Mouse (Mus musculus) midbrain, embryonic 10.5 days (tissue): ENCODE results near the gene Tmem108. TPM values are rescaled to one million over a fixed set of nuclear protein-coding genes. Genes with fewer than 3 reads are reported as not detected.

Experiments used
- DNase-seq: peaks from one replicate; pipeline ENCODE4 v3.0.0-alpha.2; 2017; ENCODE audit warnings: low spot score
- H3K27ac ChIP-seq: fragments of 300-500 bp; sonication (generic); replicated peaks from 2 replicates; pipeline ENCODE4 v1.5.1; 2016; ENCODE audit warnings: mild to moderate bottlenecking
- H3K27me3 ChIP-seq: fragments of 300-500 bp; sonication (generic); 2 replicates; pipeline ENCODE4 v1.6.1; 2016; ENCODE audit warnings: low read depth, mild to moderate bottlenecking; ENCODE audit not compliant: poor library complexity, severe bottlenecking
- H3K36me3 ChIP-seq: fragments of 300-500 bp; sonication (generic); 2 replicates; pipeline ENCODE4 v1.6.1; 2016; ENCODE audit warnings: mild to moderate bottlenecking, moderate library complexity
- H3K4me1 ChIP-seq: fragments of 300-500 bp; sonication (generic); 2 replicates; pipeline ENCODE4 v1.6.1; 2016
- H3K4me3 ChIP-seq: fragments of 300-500 bp; sonication (generic); 2 replicates; pipeline ENCODE4 v1.5.1; 2016; ENCODE audit warnings: mild to moderate bottlenecking, moderate library complexity
- H3K9me3 ChIP-seq: fragments of 300-500 bp; sonication (generic); replicated peaks from 2 replicates; pipeline ENCODE4 v1.6.1; 2016; ENCODE audit warnings: mild to moderate bottlenecking
- WGBS: fragments of 180-500 bp; shearing (Covaris S2); methylation state at CpG from one replicate; pipeline ENCODE4 v1.1.7; 2016; 5-methylcytosine and 5-hydroxymethylcytosine counted together
- polyA plus RNA-seq: library from polyadenylated mRNA; unstranded; fragments of >200 nt; fragmentation: Nextera tagmentation; extraction: Ambion mirVana; gene quantifications from 2 replicates; pipeline ENCODE4 v1.2.1, GENCODE M21; 2016

Tmem108 gene
- polyA plus RNA-seq, 1 experiment from 2014 or later, result 15.6 TPM

DNA sequence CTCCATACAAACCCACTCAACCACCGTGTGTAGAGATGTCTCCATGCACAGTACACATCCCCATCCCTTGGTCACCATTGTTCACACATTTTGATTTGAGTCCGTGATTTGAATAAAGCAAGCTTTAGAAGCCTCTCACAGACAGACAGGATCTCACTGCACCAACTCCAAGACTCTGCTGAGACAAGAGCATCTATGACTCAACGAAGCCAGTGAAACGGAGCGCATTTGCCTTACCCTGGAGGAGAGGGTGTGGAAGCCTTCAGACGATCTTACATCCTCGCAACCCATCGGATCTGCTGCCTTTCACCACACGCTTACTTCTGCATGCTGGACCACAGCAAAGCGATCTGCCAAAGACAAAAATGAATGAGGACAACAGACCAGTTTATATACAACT lies 9.0 kb downstream of the Tmem108 start:
- H3K27me3 ChIP-seq, result no peaks in the 10 kb centered on the region
- no peaks in the 10 kb centered on the region for H3K36me3 ChIP-seq
- no peaks in the 10 kb centered on the region for H3K9me3 ChIP-seq
- peaks cover 8% of the 10 kb centered on the region for H3K4me1 ChIP-seq
- no peak overlapping the region for H3K4me3 ChIP-seq
- no peak overlapping the region for H3K27ac ChIP-seq
- 95% methylated on average over 10 of the region's 10 CpGs for WGBS
- DNase-seq, result no peak

DNA sequence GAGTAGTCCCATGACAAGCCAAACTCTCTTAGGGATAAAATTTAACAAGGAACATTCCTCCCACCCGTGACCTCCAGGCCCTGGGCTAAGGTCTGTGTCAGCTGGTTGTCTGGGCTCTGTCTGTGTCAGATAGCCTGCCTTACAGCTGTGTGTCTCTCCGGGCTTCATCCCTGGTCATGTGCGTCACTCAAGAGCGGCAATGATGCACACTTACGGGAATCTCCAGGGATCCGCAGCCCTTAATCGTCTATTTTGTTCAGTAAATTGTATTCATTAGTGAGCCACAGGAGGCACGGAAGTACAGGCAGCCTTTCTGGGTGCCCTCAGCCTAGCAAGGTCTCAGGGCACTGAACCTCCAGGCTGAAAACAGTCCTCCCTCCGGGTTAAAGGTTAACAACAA lies 10.1 kb downstream of the Tmem108 start:
- Histone ChIP-seq H3K27me3 (no peaks in the 10 kb centered on the region), H3K4me3 (no peak overlapping the region), H3K27ac (no peak overlapping the region), H3K36me3 (no peaks in the 10 kb centered on the region), H3K4me1 (peaks cover 8% of the 10 kb centered on the region), H3K9me3 (no peaks in the 10 kb centered on the region)
- DNase-seq, result no peak
- 76% methylated on average over 9 of the region's 9 CpGs for WGBS

DNA sequence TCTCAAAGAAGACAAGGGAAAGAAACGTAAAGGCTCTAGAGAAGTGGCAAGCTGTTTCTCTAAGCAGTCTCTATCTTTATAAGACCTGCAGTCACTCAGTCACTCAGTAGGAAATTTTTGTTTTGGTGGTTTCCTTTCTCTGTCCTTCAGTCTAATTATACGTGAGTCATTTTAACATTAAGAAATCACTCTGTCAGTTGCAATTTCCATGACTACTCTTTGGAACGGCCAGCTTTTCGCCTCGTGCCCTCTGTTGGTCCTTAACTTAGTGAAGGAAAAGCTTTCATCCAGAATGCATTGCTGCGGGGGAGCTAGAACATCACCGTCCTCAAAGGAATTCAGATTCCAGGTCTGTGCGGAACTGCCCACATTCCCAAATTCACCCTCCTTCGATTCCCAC lies 11.1 kb downstream of the Tmem108 start:
- Histone ChIP-seq H3K4me1 (peaks cover 8% of the 10 kb centered on the region), H3K36me3 (no peaks in the 10 kb centered on the region), H3K4me3 (no peak overlapping the region), H3K9me3 (no peaks in the 10 kb centered on the region), H3K27ac (no peak overlapping the region), H3K27me3 (no peaks in the 10 kb centered on the region)
- no peak for DNase-seq
- WGBS, result 90% methylated on average over 9 of the region's 9 CpGs

DNA sequence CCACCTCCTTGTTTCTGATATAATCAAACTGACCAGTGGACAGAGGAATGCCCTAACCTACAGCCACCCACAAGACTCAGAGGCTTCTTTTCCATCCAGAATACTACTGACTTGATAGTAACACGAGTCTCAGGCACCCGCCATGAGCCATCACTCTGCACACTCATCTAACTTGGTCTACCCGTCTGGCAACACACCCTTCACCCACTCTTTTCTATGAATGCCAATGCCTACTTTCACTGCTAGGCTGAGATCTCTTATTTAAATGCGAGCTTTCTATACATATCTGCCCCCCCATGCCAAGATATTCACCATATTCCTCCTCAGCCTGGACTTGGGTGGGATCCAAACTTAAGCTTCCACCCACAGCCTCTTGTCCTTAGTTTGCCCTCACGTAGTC lies 15.0 kb downstream of the Tmem108 start:
- Histone ChIP-seq H3K9me3 (no peaks in the 10 kb centered on the region), H3K36me3 (no peaks in the 10 kb centered on the region), H3K27me3 (no peaks in the 10 kb centered on the region), H3K27ac (no peak overlapping the region), H3K4me3 (no peak overlapping the region), H3K4me1 (peaks cover 8% of the 10 kb centered on the region)
- 93% methylated on average over 5 of the region's 5 CpGs for WGBS
- DNase-seq, result no peak

DNA sequence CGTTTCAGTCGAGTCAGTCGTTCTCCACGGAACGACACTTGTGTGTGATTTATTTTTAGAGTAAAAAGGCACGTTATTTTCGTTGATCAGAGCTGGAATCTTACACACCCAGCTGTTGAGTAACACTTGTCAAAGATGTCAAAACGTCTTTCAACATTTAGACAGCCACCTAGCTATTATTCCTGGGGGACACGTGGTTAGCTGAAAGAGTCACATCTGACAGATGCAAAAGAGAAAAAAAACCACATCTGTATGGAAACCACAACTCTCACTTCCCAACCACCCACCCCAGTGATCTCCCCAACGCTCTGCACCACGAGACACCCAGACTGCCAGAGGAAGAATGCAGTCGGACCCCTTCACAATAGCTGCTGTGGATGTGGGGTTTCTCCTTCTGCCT lies 21.5 kb downstream of the Tmem108 start:
- Histone ChIP-seq H3K27ac (no peak overlapping the region), H3K4me3 (no peak overlapping the region)
- WGBS, result 77% methylated on average over 12 of the region's 12 CpGs

DNA sequence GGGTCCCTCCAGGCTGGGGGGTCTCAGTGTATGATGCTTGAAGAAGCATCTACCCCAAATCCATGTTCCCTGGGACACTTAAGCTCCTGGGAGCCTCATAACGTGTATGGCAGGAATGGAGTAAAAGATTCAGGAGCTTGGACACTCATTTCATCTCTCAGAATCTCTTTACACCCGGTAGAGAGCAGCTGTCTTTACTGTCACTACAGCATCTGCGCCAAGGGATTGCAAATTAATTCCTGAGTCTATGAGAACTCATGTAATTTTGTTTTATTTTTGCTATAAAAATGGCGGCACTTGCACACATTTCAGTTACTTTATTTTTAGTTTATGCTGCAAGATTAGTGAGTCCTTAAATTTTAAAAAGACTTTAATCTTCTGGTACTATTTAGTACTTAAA lies 22.6 kb downstream of the Tmem108 start:
- Histone ChIP-seq H3K9me3 (no peaks in the 10 kb centered on the region), H3K4me1 (peaks cover 5% of the 10 kb centered on the region; the same call in 1 of the 2 replicates), H3K27ac (no peak overlapping the region), H3K27me3 (no peaks in the 10 kb centered on the region), H3K4me3 (no peak overlapping the region), H3K36me3 (no peaks in the 10 kb centered on the region)
- 91% methylated on average over 4 of the region's 4 CpGs for WGBS
- no peak for DNase-seq

More for the DNA sequence above, 21.5 kb downstream of the Tmem108 start:
- Histone ChIP-seq H3K4me1 (peaks cover 5% of the 10 kb centered on the region; the same call in 1 of the 2 replicates), H3K27me3 (no peaks in the 10 kb centered on the region), H3K36me3 (no peaks in the 10 kb centered on the region), H3K9me3 (no peaks in the 10 kb centered on the region)
- DNase-seq, result no peak

DNA sequence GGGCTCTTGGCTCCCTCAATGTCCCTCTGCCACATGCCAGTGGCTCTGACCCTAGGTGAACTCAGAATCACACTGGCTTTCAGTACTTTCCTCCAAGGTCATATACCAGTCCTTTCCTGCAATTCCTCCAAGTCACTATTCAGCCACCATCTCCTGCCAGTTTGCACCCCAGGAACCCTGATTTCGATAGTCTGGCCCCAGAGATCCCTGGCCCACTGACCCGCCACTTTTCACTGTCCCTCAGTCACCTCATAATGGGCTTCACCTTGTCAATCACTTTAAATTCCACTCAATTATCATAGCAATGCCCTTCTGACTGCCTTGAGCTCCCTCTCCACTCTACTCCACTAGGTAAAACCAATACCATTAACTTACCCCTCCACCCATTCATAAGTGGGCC lies 31.9 kb downstream of the Tmem108 start:
- no peak overlapping the region for H3K27ac ChIP-seq
- H3K4me3 ChIP-seq, result no peak overlapping the region
- H3K36me3 ChIP-seq, result no peaks in the 10 kb centered on the region
- peaks cover 16% of the 10 kb centered on the region; the same call in 1 of the 2 replicates for H3K4me1 ChIP-seq
- 87% methylated on average over 2 of the region's 2 CpGs for WGBS
- no peaks in the 10 kb centered on the region for H3K27me3 ChIP-seq
- no peak for DNase-seq
- H3K9me3 ChIP-seq, result no peaks in the 10 kb centered on the region

DNA sequence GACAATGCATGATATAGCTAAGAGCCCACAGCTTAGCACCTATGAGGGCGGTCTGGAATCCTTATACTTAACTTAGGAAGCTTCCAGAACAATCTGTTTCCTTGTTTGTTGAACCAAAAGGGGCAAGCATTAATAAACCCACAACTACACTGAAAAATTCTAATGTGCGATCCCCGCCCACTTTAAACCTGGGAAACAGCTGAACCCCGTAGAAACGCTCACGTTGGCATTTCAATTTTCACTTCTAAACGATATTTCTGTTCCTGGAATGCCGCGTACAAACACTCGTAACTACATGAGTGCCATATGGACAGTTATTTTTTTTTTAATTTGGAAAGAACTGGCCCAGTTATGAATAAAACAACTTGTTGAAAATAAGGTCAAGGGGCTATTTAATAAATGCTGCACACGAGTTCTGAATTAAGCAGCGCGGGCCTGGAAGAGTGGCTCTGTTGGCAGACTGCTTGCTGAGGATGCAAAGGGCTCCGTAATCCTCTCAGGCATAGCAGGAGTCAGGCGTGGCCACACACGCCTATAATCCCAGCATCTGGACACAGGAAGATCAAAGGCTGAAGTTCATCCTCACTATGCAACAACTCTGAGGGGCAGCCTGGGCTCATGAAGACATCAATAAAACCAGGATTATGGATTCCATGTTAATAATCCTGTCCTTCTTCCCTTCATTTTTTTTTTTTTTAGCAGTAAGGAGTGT lies 34.7 kb downstream of the Tmem108 start:
- no peak overlapping the region for H3K27ac ChIP-seq
- DNase-seq, result peak; percentile 22
- peaks cover 5% of the 10 kb centered on the region for H3K36me3 ChIP-seq
- no peaks in the 10 kb centered on the region for H3K27me3 ChIP-seq
- no peak overlapping the region for H3K4me3 ChIP-seq
- no peaks in the 10 kb centered on the region for H3K9me3 ChIP-seq
- H3K4me1 ChIP-seq, result peaks cover 21% of the 10 kb centered on the region; the same call in 1 of the 2 replicates
- 76% methylated on average over 16 of the region's 16 CpGs for WGBS

DNA sequence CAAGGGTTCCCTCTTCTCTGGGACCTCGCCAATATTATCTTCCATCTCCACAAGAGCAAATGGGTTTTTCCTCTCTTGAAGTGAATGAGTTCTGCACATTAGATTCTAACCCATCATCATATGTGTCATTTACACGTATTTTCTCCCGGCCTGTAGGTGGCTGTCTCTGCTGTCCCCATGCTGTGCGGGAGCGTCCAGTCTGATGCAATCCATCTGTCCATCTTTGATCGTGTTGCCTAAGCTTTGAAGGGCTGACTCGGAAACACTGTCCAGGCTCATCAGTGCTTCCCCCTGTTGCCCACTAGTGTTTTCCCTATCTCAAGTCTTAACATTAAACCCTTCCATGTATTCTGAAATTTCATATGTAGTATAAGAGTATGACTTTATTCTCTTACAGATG lies 36.1 kb downstream of the Tmem108 start:
- no peak overlapping the region for H3K4me3 ChIP-seq
- no peaks in the 10 kb centered on the region for H3K27me3 ChIP-seq
- WGBS, result 91% methylated on average over 7 of the region's 7 CpGs
- DNase-seq, result no peak
- peaks cover 5% of the 10 kb centered on the region for H3K36me3 ChIP-seq
- no peak overlapping the region for H3K27ac ChIP-seq
- H3K9me3 ChIP-seq, result no peaks in the 10 kb centered on the region
- H3K4me1 ChIP-seq, result peaks cover 21% of the 10 kb centered on the region; the same call in 1 of the 2 replicates

DNA sequence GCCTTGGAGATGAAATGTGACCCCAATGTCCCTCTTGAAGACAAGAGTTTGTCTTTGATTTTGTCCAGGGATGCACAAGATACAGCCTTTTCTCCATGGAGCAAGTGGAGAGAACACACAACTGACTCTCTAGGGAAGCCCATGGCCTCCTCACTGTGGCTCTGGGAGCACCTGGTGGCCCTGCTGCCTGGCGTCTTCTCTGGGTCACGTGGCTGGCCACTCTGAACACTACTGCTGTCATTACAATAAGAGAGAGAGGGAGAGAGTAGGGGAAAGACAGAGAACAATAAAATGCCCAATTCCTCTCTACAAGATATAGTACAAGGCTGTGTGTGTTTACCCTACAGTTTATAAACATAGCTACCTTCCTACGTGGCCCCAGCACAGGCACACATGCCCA lies 40.2 kb downstream of the Tmem108 start:
- no peaks in the 10 kb centered on the region for H3K9me3 ChIP-seq
- peaks cover 8% of the 10 kb centered on the region; the same call in 1 of the 2 replicates for H3K4me1 ChIP-seq
- WGBS, result 85% methylated on average over 3 of the region's 3 CpGs
- no peak overlapping the region for H3K27ac ChIP-seq
- DNase-seq, result no peak
- peaks cover 5% of the 10 kb centered on the region for H3K36me3 ChIP-seq
- no peak overlapping the region for H3K4me3 ChIP-seq
- H3K27me3 ChIP-seq, result no peaks in the 10 kb centered on the region

DNA sequence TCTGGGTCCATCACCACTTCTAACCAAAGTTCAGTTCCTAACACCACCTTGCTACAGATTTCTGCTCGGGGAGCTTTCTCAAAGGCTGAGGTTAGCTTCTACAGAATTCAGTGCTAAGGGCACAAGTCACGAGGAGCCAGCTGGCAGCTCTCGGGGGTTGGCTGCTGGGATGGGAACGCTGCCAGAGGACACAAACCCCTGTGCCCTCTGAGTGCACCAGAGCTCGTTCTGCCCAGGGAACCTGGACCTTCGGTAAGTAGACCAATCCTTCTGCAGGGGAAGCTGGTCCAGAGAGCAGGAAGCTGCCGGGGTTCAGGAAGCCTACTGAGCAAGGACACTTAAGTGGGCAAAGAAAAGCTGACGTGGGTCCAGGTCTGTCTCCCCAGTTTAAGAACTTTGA lies 40.6 kb downstream of the Tmem108 start:
- H3K4me3 ChIP-seq, result no peak overlapping the region

DNA sequence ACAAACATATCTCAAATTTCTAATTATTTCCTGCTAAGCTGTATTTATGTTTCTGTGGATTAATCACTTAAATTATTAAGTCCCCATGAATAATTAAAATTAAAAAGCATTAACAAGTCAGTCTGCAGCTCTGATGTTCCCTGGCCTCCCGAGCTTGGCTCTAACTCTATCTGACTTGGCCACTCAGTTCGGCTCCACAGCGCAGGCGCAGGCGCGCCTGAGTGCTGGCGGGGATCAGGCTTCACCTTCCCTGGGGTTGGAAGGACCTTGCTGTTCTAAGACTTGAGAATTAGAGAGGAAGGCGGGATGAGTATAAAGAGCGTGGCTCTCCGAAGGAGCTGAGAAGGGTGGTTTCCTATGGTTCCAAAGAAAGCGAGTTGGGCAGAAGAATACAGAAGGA lies 41.6 kb downstream of the Tmem108 start:
- Histone ChIP-seq H3K27ac (no peak overlapping the region), H3K36me3 (peaks cover 5% of the 10 kb centered on the region), H3K4me1 (peaks cover 4% of the 10 kb centered on the region; the same call in 1 of the 2 replicates), H3K9me3 (no peaks in the 10 kb centered on the region), H3K27me3 (no peaks in the 10 kb centered on the region), H3K4me3 (no peak overlapping the region)
- 93% methylated on average over 11 of the region's 11 CpGs for WGBS
- DNase-seq, result no peak

More for the DNA sequence above, 40.6 kb downstream of the Tmem108 start:
- peaks cover 4% of the 10 kb centered on the region; the same call in 1 of the 2 replicates for H3K4me1 ChIP-seq
- H3K27me3 ChIP-seq, result no peaks in the 10 kb centered on the region
- peaks cover 5% of the 10 kb centered on the region for H3K36me3 ChIP-seq
- H3K27ac ChIP-seq, result no peak overlapping the region
- DNase-seq, result no peak
- no peaks in the 10 kb centered on the region for H3K9me3 ChIP-seq
- 93% methylated on average over 8 of the region's 8 CpGs for WGBS

DNA sequence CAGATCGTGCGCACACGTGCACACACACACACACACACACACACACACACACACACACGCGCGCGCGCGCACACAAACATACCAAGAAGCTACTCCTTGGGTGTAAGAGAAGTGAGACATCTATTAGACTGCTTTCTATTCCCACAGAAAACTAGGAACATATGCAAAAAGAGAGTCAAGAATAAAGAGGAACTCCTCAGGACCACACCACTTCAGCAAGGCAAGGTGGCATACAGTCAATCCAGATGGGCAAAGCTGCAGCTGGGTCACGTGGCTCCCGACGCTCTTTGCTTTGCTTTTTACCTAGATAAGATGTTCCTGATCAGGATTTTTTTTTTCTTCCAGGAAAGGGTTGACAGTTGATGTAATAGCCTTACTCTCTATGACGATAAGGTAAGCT lies 45.6 kb downstream of the Tmem108 start:
- no peaks in the 10 kb centered on the region for H3K27me3 ChIP-seq
- H3K4me3 ChIP-seq, result no peak overlapping the region
- H3K36me3 ChIP-seq, result no peaks in the 10 kb centered on the region
- no peaks in the 10 kb centered on the region for H3K4me1 ChIP-seq
- DNase-seq, result no peak
- WGBS, result 95% methylated on average over 13 of the region's 13 CpGs
- no peaks in the 10 kb centered on the region for H3K9me3 ChIP-seq
- H3K27ac ChIP-seq, result no peak overlapping the region
